Comparison of ENCODE assay signal across 28 mouse cellular contexts in genomic region chr1:150872105-150872504, GRCm38 (mm10).
"Had no signal": no experiment of that assay in that cellular context is flagged by ENCODE, and none has a peak within 500 bp of the region (broad histone marks: within the 10 kb centered on the region; RNA-seq: fewer than 3 reads in every experiment).

No protein-coding gene starts in this region.

- H3K36me3 ChIP-seq: heart, embryonic 15.5 days; hindbrain, embryonic 10.5 days; hindbrain, embryonic 12.5 days; intestine, embryonic 15.5 days; kidney, embryonic 15.5 days; limb, embryonic 10.5 days; limb, embryonic 12.5 days had no signal

- H3K9ac ChIP-seq: heart, embryonic 13.5 days; heart, embryonic 15.5 days; hindbrain, embryonic 12.5 days; hindbrain, embryonic 14.5 days; intestine, embryonic 15.5 days; kidney, embryonic 15.5 days; limb, embryonic 12.5 days had no signal

- H3K9me3 ChIP-seq: heart, embryonic 13.5 days; heart, embryonic 15.5 days; hindbrain, embryonic 10.5 days; hindbrain, embryonic 12.5 days; intestine, embryonic 15.5 days; kidney, embryonic 15.5 days; limb, embryonic 10.5 days; limb, embryonic 12.5 days had no signal

- ATAC-seq: forebrain, embryonic 16.5 days; hindbrain, embryonic 16.5 days; inflammation-experienced regulatory T-cells, adult 6 months; intestine, embryonic 15.5 days; intestine, postnatal 0 days had no signal

- H3K4me1 ChIP-seq: hindbrain, embryonic 10.5 days; hindbrain, embryonic 12.5 days had no signal

- DNase-seq: gastrocnemius, adult 2 months; gastrocnemius, postnatal 10 days; gastrocnemius, postnatal 25 days; heart, adult 18-20 months; heart, postnatal 10 days; heart, postnatal 4 days; kidney, adult 2 months; kidney, adult 9 months; kidney, postnatal 10 days; kidney, postnatal 25 days; kidney, postnatal 4 days; liver had no signal

- H3K4me2 ChIP-seq: heart, embryonic 11.5 days; heart, embryonic 13.5 days; heart, embryonic 15.5 days; hindbrain, embryonic 12.5 days; hindbrain, embryonic 14.5 days; intestine, embryonic 15.5 days; kidney, embryonic 15.5 days; limb, embryonic 12.5 days had no signal

- H3K4me3 ChIP-seq: gastrocnemius, adult 2 months; heart, embryonic 13.5 days; heart, embryonic 15.5 days; hindbrain, embryonic 10.5 days; hindbrain, embryonic 12.5 days; intestine, embryonic 15.5 days; kidney, embryonic 15.5 days; layer of hippocampus, adult 2 months; left cerebral cortex, adult 2 months; limb, embryonic 10.5 days; limb, embryonic 12.5 days had no signal

- H3K27ac ChIP-seq: heart, embryonic 15.5 days; hindbrain, embryonic 10.5 days; hindbrain, embryonic 12.5 days; hindbrain, embryonic 14.5 days; intestine, embryonic 15.5 days; layer of hippocampus, adult 2 months; left cerebral cortex, adult 2 months; limb, embryonic 10.5 days; limb, embryonic 12.5 days had no signal

- H3K27me3 ChIP-seq: heart, embryonic 13.5 days; heart, embryonic 15.5 days; hindbrain, embryonic 12.5 days; intestine, embryonic 15.5 days; kidney, embryonic 15.5 days; limb, embryonic 12.5 days had no signal
